Mouse (Mus musculus) kidney, adult 18-20 months (tissue): ENCODE data around the gene Slc22a1.
A peak's percentile ranks its signal among the peaks of the same experiment; 100 is the strongest.

ENCODE experiments used
- DNase-seq: peaks from one replicate; pipeline ENCODE4 v3.0.0; 2021

Slc22a1 gene

GRCm38 (mm10) chr17:12675646-12676045, at the start of gene Slc22a1:
Gene Slc22a1, minus strand, starts transcription at chr17:12675829.
- DNase-seq = peak; percentile 78

DNA sequence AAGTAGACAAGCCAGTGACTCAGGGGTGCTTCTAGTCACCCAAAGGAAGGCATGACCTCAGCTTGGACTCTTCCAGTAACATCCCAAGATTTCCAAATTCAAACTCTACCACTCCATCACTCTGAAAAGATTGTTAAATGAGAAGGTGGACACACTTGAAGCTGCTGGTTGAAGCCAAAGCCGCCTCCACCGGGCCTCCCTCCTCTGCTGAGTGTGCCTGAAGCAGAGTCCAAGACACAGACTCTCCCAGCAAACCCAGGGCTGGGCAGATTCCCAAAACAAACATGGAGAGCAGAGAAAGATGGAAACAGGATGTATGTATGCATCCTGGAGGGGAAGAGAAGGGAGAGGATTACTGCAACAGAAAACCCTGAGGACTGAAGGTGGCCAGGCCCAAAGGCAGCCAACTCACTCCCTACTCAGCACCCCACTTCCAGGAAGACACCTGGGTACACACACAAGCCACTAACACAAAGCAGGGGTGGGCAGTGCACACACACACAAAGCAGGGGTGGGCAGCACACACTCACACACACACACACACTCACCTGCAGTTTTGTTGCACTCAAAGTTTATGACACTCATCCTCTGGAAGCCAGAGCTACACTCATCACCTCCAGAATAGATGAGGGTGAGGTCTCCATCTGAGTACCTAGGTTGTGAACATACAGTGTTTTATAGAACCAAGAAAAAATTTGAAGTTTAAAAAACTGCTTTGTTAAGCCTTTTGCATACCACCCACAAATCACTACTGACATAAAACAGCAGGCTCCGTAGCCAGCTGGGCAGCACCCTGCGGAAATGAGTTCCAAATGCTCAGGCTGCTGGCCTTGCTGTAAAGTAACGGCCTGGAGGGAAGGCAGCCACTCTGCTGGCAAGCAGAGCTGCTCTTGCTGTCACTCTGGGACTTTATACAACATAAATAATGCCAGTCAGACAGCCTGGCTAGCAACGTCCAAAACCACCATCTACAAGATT, 49.4 kb upstream of the Slc22a1 start:
- peak; percentile 38 for DNase-seq

- DNase-seq = no peak
These were observed 48.5 kb upstream of the Slc22a1 start for GRCm38 (mm10) chr17:12723986-12724766.

DNA sequence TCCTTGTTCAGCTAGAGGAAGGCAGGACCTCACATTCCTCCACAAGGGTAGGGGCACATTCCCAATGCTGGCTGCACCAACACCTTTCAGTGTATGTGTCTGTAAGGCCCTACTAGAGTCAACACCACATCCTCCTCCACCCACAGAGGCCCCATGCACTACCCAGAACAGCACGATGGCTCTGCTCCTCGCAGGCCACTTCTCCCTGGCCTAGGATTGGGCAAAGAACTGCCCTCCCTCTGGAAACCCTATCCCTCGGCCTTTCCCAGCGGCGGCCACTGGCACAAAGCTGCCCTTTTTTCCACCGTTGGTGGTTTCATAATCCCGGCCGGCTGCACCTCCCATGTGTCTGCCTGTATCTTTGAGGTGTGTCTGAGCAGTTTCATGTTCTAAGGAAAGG, 47.0 kb upstream of the Slc22a1 start:
- DNase-seq = no peak

DNA sequence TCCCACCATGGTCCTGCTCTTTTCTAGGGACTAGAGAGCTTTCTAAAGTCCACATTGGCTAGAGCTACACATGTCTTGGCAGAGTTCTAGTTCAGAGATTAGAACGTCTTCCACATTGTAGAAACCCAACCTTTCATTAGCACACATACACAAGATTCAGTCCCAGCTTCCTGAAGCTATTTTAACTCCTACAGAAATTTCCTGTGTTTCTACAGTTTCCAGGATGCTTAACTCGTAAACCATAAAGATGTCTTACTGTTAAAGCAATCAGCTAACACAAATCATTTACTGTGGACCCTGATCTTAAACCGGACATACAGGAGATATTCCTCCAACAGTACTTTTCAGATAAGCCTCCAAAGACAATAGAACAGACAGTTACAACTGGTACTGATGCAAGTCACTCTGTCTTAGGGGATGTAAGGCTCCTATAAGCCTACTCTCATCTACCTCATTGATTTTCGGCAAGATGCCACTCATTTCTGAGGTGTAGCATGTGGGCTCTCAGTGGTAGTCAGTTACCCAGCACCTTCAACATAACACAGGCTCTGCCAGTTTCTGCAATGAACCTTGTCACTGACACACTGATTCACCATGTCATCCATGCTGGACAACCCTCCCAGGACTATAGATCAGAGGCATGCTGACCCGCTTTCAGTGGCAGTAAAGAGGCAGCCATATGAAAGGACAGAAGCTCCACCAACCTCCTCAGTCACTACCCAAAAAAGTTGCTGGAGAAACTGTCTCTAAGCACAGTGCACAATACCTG, 45.7 kb upstream of the Slc22a1 start:
- no peak for DNase-seq

GRCm38 (mm10) chr17:12718251-12718650, 42.6 kb upstream of the Slc22a1 start:
- no peak for DNase-seq

- DNase-seq = no peak
These were observed 41.8 kb upstream of the Slc22a1 start for GRCm38 (mm10) chr17:12717445-12717844.

DNA sequence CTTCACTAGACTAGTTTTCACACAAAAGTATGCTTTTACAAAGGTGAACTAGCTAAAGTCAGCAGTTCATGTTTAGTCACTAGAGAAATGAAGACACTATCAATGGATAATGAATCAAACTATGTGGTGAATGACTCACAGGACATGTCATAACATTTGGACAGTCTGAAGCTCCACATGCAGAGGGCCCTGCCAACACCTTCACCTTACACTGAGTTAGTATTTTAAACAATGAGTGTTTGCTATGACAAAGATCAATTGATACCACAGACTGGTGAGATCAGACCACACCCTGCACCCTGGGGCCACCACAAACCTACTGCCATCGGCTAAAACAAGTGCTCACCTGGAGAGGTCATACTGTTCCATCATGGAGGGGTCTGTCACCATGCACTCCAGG, 39.4 kb upstream of the Slc22a1 start:
- DNase-seq = no peak

DNA sequence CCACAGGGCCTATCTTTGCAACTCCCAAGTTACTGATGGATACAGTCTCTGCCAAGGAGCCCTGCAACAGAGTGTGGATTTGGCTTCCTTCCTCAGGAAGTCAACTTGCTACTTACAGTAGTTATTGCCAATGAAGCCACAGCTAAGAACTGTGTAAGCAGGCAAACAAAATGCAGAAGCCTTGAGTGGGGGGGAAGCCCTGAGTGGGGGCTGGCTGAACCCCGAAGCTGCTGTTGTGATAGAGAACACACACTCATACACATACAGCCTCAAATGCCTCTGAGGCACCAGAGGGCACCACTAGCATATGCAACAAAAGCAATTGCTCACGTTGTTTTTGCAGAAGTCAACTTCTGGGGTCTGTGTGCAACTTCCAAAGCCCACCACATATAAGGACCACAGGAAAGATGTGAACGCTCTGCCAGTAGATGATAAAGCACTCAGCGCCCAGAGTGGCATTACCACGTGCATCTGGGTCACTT, 38.5 kb upstream of the Slc22a1 start:
- DNase-seq = no peak

DNA sequence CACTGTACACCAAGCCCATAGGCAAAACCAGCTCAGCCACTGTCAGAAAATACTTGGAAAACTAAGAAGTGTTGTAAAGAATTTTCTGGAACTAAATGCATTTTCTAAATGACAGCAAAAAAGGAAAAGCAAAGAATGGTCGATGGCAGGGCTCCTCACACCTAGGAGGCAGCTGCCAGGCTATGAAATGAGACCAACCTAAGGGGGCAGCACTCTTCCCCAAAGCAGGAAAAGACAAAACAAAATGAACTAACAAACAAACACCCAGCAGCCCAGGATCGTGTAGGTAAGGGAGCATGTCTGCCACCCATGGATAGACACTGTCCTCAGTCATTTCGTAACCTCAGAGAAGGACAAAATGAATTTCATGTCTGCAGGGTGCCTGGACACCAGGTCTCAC, 37.4 kb upstream of the Slc22a1 start:
- no peak for DNase-seq

GRCm38 (mm10) chr17:12712191-12712590, 36.6 kb upstream of the Slc22a1 start:
- no peak for DNase-seq

DNA sequence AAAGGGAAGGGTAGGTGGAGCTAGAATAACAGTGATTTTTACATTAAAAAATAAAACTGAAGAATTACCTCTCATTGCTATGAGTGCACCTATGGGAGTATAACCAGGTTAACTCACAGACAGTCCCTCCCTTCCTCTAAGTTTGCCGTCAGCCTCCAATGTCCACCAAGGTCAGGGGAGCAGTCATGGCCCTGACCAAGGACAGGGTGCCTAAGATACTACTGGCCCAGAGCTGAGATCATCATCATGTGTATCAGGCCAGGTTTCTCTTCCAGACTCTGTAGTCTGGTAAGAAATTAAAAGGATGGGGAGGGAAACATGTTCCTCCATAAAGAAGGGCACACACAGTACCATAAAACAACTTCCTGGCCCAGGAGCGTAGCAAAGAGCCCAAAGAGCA, 35.3 kb upstream of the Slc22a1 start:
- no peak for DNase-seq

DNA sequence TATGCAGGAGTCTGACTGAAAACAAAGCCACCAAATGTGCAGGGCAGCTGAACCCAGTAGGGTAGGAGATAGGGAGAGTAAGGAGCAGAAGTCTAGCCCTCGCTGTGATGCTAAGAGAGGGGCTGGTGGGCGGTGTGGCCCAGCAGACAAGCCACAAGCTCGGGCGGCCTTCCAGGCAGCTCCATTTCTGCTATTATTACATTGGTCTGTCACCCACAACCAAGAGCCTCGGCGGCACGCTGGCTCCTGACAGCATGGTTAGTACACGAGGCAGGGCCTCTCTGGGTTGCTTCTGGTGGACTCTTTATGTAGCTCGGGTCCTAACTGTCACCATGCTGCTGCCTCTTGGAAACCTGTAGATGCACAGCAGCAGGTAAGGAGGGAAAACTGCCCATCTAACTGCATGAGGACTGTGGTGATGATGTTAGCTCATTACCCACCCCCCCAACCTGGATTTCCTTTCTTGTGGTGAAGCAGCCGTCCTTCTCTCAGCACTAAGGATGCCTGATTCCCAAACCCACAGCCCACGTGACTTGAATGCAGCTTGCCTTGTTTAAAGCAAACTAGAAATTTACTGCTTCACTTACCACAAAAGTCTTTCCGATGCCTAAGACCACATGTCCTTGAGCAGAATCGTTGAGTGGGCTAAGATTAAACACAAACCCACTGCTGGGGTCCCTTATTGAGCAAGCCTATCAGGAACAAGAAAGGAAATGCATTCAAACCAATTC, 34.6 kb upstream of the Slc22a1 start:
- no peak for DNase-seq

- DNase-seq = no peak
These were observed 32.8 kb upstream of the Slc22a1 start for GRCm38 (mm10) chr17:12708398-12708797.

GRCm38 (mm10) chr17:12706590-12707049, 31.0 kb upstream of the Slc22a1 start:
- no peak for DNase-seq

DNA sequence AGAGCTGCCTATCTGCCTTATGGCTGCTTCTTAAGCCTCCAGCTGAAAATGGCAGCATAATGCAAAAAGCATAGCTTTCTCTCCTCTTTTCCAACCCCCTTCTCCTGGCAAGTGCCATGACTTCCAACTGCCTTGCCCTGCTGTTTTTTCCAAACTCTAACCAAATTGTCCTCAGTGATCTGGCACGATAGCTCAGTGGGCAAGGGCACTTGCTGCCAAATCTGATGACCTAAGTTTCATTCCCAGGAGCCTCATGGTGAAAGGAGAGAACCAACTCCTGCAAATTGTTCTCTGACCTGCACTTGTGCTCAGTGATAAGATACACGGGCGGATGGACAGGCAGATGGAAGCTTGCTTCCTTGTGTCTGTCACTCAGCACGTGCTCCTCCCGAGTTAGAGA, 27.3 kb upstream of the Slc22a1 start:
- no peak for DNase-seq

GRCm38 (mm10) chr17:12700373-12700772, 24.7 kb upstream of the Slc22a1 start:
- DNase-seq = no peak

DNA sequence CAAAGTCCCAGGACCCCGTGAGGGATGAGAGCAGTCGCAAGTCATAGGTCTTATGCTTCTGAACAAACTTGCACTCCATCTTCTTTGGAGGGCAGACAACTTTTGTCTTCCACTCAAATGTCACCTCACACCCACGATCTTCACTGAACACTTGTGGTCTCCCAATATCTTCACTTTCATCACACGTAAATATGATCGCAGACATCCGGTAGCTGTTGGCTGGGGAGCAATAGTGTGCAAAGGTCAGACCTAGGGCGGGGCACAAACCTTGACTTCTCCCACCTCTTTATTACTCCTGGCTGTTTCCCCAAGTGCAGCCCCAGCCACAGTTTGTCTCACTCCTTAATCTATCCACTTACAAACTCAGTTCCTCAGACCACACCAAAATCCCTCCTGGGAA, 16.3 kb upstream of the Slc22a1 start:
- no peak for DNase-seq

GRCm38 (mm10) chr17:12689537-12689936, 13.9 kb upstream of the Slc22a1 start:
- no peak for DNase-seq

DNA sequence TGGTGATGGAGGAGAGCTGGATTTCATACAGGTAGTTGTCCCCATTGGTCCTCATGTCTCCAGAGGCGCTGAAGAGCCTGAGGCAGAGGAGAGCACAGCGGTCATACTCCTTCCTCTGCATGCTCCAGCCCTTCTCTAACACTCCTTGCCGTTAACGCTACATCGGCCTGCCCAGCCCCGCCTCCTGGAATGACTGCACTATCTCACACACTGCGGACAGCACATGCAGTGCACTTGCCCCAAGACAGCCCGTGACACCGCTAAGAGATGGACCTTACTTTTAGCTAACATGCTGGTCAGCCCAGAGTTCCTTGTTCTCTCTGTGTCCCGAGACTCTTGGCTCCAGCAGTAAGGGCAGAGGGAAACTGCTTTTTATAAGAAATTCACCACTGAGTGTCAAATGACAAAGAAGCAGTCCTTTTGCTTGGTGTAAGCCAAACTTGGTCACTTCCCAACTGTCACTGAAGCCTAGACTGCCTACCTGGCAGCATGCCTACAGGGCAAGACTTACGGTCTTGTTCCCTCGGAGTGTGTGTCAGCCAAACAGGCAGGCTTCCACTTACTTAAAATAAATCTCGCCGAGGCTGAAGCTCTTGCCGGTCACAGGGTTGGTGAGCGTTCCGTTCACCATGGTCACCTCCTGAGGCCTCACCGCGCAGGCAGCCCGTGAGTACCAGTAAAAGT, 12.9 kb upstream of the Slc22a1 start:
- no peak for DNase-seq

GRCm38 (mm10) chr17:12684928-12685624, 9.4 kb upstream of the Slc22a1 start:
- no peak for DNase-seq
